Mouse (Mus musculus) lung, postnatal 0 days (tissue): Measurements from ENCODE around the gene Kctd19.

Experiments used
- CTCF ChIP-seq: IDR thresholded peaks from 2 replicates; pipeline ENCODE4 v1.5.1; 2016; ENCODE audit warnings: antibody characterized with exemption, mild to moderate bottlenecking
- EP300 ChIP-seq: IDR thresholded peaks from 2 replicates; pipeline ENCODE4 v1.6.1; 2016; ENCODE audit warnings: antibody characterized with exemption, mild to moderate bottlenecking, control low read depth

DNA sequence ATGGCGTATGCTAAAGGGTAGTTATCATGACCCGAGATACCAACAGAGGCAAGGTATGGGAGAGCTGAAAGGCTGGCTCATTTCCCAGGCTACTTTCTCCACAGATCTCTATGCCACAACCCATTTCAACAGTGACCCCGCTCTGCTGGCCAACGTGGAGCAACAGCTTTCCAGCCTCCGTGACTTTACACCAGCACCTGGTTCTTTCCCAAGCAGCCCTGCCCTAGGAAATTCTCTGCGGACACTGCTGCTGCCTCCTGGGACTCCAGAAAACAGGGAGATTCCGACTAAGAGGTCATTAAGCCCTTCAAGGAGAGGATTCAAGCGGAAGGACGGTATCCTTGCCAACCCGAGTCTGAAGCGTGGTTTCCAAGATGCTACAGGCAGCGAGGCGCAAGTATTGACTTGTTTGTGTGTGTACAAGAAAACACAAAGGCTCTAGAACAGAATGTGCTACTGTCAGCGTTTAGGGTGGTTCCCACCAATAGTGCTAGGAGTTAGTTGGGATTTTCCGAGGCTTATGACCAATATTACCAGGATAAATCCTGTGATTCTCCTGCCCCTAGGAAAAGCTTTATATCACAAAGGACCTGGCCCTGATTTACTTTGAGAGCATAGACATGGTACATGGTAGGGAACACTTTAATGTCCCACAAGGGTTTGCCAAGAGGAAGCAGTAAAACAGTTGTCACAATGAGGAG is 38.8 kb upstream of the Kctd19 start:
- TF ChIP-seq CTCF = no peak
- TF ChIP-seq EP300 = no peak
